Mouse (Mus musculus): ENCODE results near the gene Atp8b4. TPM values are rescaled to one million over a fixed set of nuclear protein-coding genes. Genes with fewer than 3 reads are reported as not detected.

The Atp8b4 gene
- polyA plus RNA-seq, 1 experiment from 2014 or later = 1.7 TPM

DNA sequence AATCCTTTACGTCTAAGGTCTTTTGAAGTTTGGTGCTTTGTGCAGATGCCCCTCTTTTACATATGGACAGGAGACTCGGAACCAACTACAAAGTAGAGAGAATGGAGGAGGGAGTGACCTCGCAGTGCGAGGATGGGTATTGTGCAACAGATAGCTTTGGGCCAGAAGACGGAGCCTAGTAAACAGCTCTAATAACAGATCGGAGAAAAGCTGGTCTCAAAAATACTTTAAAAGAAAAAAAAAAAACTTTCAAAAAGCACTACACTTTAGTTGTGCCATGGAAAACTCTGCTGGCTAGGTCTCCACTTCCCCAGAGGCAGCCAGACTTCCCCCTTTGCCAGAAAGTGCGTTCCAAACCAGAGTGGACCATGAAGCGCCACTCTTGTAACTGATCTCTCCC, 161.0 kb downstream of the Atp8b4 start:
- H3K9me3 ChIP-seq (ENCODE audit: low read length) = no peaks in the 10 kb centered on the region
- H3K4me2 ChIP-seq (replicated peaks; ENCODE audit: low read depth, low read length) = no peak overlapping the region
- H3K36me3 ChIP-seq (ENCODE audit: insufficient read depth, low read length) = no peaks in the 10 kb centered on the region
- 60% methylated on average over 8 of the region's 8 CpGs for WGBS
- no peaks in the 10 kb centered on the region for H3K27me3 ChIP-seq (replicated peaks; ENCODE audit: insufficient read depth, low read length)
- no peak overlapping the region for H3K4me3 ChIP-seq (ENCODE audit: low read depth, low read length)
- TF ChIP-seq CTCF (IDR thresholded peaks at IDR 0.05) = no peak
- no peak for TF ChIP-seq EP300 (IDR thresholded peaks at IDR 0.05)
- peak; percentile 68 for DNase-seq (ENCODE audit: low spot score)
- no peaks in the 10 kb centered on the region for H3K4me1 ChIP-seq (ENCODE audit: insufficient read depth, low read depth, low read length)
- H3K27ac ChIP-seq (ENCODE audit: low read length) = peak overlapping the region; percentile 69
- no peak overlapping the region for H3K9ac ChIP-seq (replicated peaks; ENCODE audit: low read depth)
- ATAC-seq = peak; percentile 53

DNA sequence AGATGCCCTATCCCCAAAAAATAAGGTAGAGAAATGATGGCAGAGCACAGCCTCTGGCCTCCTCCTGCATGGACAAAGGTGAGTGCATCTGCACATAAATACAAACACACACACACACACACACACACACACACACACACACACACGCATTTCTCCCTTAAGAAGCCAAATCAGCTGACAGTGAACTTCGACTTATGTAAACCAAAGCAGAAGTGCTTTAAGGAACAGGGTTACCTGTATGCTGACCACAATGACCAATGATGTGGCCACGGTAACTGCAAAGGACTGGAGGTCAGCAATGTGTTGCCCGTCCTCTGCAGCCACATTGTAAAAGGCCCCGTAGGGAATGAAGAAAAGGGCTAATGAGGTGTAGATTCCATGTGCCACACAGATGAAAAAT, 163.3 kb downstream of the Atp8b4 start:
- H3K9ac ChIP-seq (replicated peaks; ENCODE audit: low read depth) = no peak overlapping the region
- ATAC-seq (no peak), DNase-seq (ENCODE audit: low spot score) (no peak)
- H3K4me1 ChIP-seq (ENCODE audit: insufficient read depth, low read depth, low read length) = no peaks in the 10 kb centered on the region
- no peak for TF ChIP-seq CTCF (IDR thresholded peaks at IDR 0.05)
- H3K9me3 ChIP-seq (ENCODE audit: low read length) = no peaks in the 10 kb centered on the region
- H3K36me3 ChIP-seq (ENCODE audit: insufficient read depth, low read length) = no peaks in the 10 kb centered on the region
- H3K27ac ChIP-seq (ENCODE audit: low read length) = no peak overlapping the region
- H3K4me2 ChIP-seq (replicated peaks; ENCODE audit: low read depth, low read length) = no peak overlapping the region
- no peaks in the 10 kb centered on the region for H3K27me3 ChIP-seq (replicated peaks; ENCODE audit: insufficient read depth, low read length)
- no peak overlapping the region for H3K4me3 ChIP-seq (ENCODE audit: low read depth, low read length)
- WGBS = 69% methylated on average over 5 of the region's 5 CpGs

DNA sequence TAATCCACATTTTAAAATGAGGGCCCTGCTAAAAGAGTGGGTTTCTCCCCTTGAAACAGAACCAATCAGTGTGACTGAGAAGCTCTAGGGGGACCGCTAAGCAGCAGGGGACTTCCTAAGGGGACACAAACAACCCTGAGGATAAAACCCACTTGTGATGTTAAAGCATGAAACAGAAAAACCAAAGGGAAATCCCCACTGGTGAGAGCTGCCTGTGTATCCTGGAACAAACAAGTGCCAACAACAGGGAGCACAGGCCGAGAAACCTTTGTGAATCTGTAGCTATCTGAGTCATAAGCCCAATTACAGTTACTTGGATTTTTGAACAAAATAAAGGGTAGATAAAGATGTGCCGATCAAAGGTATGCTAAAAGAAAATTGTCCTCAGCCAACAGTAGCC, 168.7 kb downstream of the Atp8b4 start:
- 92% methylated on average over 3 of the region's 3 CpGs for WGBS
- Histone ChIP-seq H3K27ac (ENCODE audit: low read length) (no peak overlapping the region), H3K4me3 (ENCODE audit: low read depth, low read length) (no peak overlapping the region), H3K9me3 (ENCODE audit: low read length) (no peaks in the 10 kb centered on the region), H3K4me1 (ENCODE audit: insufficient read depth, low read depth, low read length) (no peaks in the 10 kb centered on the region), H3K9ac (replicated peaks; ENCODE audit: low read depth) (no peak overlapping the region), H3K4me2 (replicated peaks; ENCODE audit: low read depth, low read length) (no peak overlapping the region), H3K36me3 (ENCODE audit: insufficient read depth, low read length) (no peaks in the 10 kb centered on the region), H3K27me3 (replicated peaks; ENCODE audit: insufficient read depth, low read length) (no peaks in the 10 kb centered on the region)
- no peak for TF ChIP-seq CTCF (IDR thresholded peaks at IDR 0.05)
- ATAC-seq (no peak), DNase-seq (ENCODE audit: low spot score) (no peak)

DNA sequence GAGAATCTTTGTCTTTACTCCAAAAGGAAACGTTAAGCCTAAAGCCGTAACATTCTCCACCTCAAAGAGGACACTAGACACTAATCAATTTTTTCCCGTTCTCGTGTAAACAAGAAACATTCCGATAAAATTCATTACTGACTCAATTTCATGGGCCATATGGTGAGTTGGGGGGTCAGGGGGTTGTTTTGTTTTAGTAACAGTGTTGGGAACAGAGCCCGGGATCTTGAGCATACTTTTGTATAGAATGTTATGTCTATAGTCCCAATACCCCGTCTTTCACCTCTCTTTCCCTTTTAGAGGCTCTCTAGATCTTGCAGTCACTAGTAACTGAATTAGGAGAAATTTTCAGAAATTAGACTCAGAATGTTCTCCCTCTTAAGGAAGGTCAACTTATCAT, 177.3 kb downstream of the Atp8b4 start:
- no peaks in the 10 kb centered on the region for H3K9me3 ChIP-seq (ENCODE audit: low read length)
- no peak for TF ChIP-seq EP300 (IDR thresholded peaks at IDR 0.05)
- TF ChIP-seq CTCF (IDR thresholded peaks at IDR 0.05) = no peak
- no peak overlapping the region for H3K4me2 ChIP-seq (replicated peaks; ENCODE audit: low read depth, low read length)
- no peaks in the 10 kb centered on the region for H3K27me3 ChIP-seq (replicated peaks; ENCODE audit: insufficient read depth, low read length)
- H3K27ac ChIP-seq (ENCODE audit: low read length) = no peak overlapping the region
- H3K9ac ChIP-seq (replicated peaks; ENCODE audit: low read depth) = no peak overlapping the region
- H3K36me3 ChIP-seq (ENCODE audit: insufficient read depth, low read length) = no peaks in the 10 kb centered on the region
- no peaks in the 10 kb centered on the region for H3K4me1 ChIP-seq (ENCODE audit: insufficient read depth, low read depth, low read length)
- ATAC-seq (no peak), DNase-seq (ENCODE audit: low spot score) (no peak)
- 70% methylated on average over 7 of the region's 7 CpGs for WGBS
- H3K4me3 ChIP-seq (ENCODE audit: low read depth, low read length) = no peak overlapping the region

DNA sequence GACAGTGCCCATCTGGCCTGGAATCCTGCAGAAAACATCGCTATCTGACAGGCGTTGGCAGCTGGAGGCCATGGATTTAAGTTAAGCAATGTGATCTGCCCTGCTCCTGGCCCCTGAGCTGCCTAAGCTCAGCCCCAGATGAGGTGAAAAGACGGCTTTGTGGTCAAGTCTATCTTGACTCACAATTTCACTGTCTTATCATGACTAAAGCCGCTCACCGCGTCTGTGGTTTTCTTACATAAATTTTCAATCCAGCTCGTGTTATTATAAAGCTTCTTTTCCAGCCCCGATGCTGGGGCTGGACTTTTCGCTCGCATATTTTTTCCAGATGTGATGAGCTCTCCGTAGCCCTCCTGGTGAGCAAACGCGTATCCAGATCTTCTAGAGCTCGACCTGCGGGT, 177.8 kb downstream of the Atp8b4 start:
- Histone ChIP-seq H3K27me3 (replicated peaks; ENCODE audit: insufficient read depth, low read length) (no peaks in the 10 kb centered on the region), H3K9me3 (ENCODE audit: low read length) (no peaks in the 10 kb centered on the region), H3K27ac (ENCODE audit: low read length) (no peak overlapping the region), H3K4me3 (ENCODE audit: low read depth, low read length) (no peak overlapping the region), H3K9ac (replicated peaks; ENCODE audit: low read depth) (no peak overlapping the region), H3K4me1 (ENCODE audit: insufficient read depth, low read depth, low read length) (no peaks in the 10 kb centered on the region), H3K4me2 (replicated peaks; ENCODE audit: low read depth, low read length) (no peak overlapping the region), H3K36me3 (ENCODE audit: insufficient read depth, low read length) (no peaks in the 10 kb centered on the region)
- ATAC-seq (no peak), DNase-seq (ENCODE audit: low spot score) (no peak)
- WGBS = 78% methylated on average over 15 of the region's 15 CpGs
- TF ChIP-seq CTCF (IDR thresholded peaks at IDR 0.05) (no peak), EP300 (IDR thresholded peaks at IDR 0.05) (no peak)

DNA sequence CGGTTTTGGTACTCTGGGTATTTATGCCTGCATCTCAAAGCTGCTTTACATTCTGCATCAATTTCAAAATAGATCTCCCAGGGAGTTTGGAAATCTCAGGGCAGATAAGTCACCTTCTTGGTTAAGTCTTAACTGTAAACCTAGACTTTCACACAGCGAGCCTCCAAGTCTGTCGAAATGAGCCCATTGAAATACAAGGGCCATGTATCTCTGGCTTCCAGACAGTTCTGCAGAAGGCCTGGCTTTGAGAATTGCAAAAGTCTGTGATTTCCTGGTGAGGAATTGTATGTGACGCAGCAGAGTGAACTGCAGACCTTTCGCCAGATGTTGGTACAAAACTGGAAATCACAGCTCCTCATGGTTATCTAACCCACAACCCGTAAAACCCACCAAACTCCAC, 182.4 kb downstream of the Atp8b4 start:
- TF ChIP-seq CTCF (IDR thresholded peaks at IDR 0.05) = no peak
- no peak for TF ChIP-seq EP300 (IDR thresholded peaks at IDR 0.05)

DNA sequence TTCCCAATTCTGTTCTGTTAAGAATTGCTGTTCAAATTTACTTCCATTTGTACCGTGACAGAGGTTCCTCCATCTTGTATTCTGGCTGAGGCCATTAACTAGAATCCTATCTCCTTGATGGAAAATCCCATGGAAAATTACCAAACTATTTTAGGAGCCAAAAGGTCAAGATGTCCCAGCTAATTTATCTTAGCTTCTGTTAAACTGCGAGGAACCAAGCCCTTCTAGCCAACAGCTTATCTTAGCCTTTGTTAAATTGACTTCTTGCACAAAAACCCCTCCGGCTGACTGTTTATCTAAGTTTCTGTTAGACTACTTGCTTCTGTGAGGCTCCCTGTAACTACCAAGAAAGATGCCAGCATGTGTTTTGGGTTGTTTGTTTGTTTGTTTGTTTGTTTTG, 183.5 kb downstream of the Atp8b4 start:
- no peaks in the 10 kb centered on the region for H3K27me3 ChIP-seq (replicated peaks; ENCODE audit: insufficient read depth, low read length)
- WGBS = 46% methylated on average over 3 of the region's 3 CpGs
- H3K4me3 ChIP-seq (ENCODE audit: low read depth, low read length) = no peak overlapping the region
- H3K4me1 ChIP-seq (ENCODE audit: insufficient read depth, low read depth, low read length) = no peaks in the 10 kb centered on the region
- TF ChIP-seq CTCF (IDR thresholded peaks at IDR 0.05) (no peak), EP300 (IDR thresholded peaks at IDR 0.05) (no peak)
- H3K9ac ChIP-seq (replicated peaks; ENCODE audit: low read depth) = no peak overlapping the region
- no peaks in the 10 kb centered on the region for H3K36me3 ChIP-seq (ENCODE audit: insufficient read depth, low read length)
- ATAC-seq (no peak), DNase-seq (ENCODE audit: low spot score) (no peak)
- H3K4me2 ChIP-seq (replicated peaks; ENCODE audit: low read depth, low read length) = no peak overlapping the region
- H3K27ac ChIP-seq (ENCODE audit: low read length) = no peak overlapping the region
- no peaks in the 10 kb centered on the region for H3K9me3 ChIP-seq (ENCODE audit: low read length)

More for the DNA sequence above, 182.4 kb downstream of the Atp8b4 start:
- H3K9me3 ChIP-seq (ENCODE audit: low read length) = no peaks in the 10 kb centered on the region
- H3K27me3 ChIP-seq (replicated peaks; ENCODE audit: insufficient read depth, low read length) = no peaks in the 10 kb centered on the region
- no peak overlapping the region for H3K9ac ChIP-seq (replicated peaks; ENCODE audit: low read depth)
- H3K4me2 ChIP-seq (replicated peaks; ENCODE audit: low read depth, low read length) = no peak overlapping the region
- H3K4me1 ChIP-seq (ENCODE audit: insufficient read depth, low read depth, low read length) = no peaks in the 10 kb centered on the region
- 87% methylated on average over 6 of the region's 6 CpGs for whole genome bisulfite sequencing
- DNase-seq (ENCODE audit: low spot score) = no peak
- H3K27ac ChIP-seq (ENCODE audit: low read length) = no peak overlapping the region
- no peaks in the 10 kb centered on the region for H3K36me3 ChIP-seq (ENCODE audit: insufficient read depth, low read length)
- ATAC-seq = no peak
- H3K4me3 ChIP-seq (ENCODE audit: low read depth, low read length) = no peak overlapping the region
